Mouse (Mus musculus) midbrain, postnatal 0 days (tissue): ENCODE results near the gene Slc24a4. TPM values are rescaled to one million over a fixed set of nuclear protein-coding genes. Genes with fewer than 3 reads are reported as not detected.

ENCODE experiments used
- ATAC-seq: fragments of 200-750 bp; cut with Nextera tagmentation; 2 replicates; pipeline ENCODE4 v1.8.0; 2017; ENCODE audit warnings: moderate number of reproducible peaks, mild to moderate bottlenecking, moderate TSS enrichment, moderate library complexity; ENCODE audit not compliant: low FRiP score
- DNase-seq: peaks from one replicate; pipeline ENCODE4 v3.0.0-alpha.2; 2015; ENCODE audit warnings: low spot score
- H3K27ac ChIP-seq: fragments of 300-500 bp; sonication (generic); 2 replicates; pipeline ENCODE4 v1.5.1; 2014; ENCODE audit warnings: low read depth, mild to moderate bottlenecking, low read length, mixed read lengths
- H3K27me3 ChIP-seq: fragments of 300-500 bp; sonication (generic); 2 replicates; pipeline ENCODE4 v1.6.1; 2014; ENCODE audit warnings: low read length, control low read depth, mixed read lengths; ENCODE audit not compliant: insufficient read depth
- H3K36me3 ChIP-seq: fragments of 300-500 bp; sonication (generic); 2 replicates; pipeline ENCODE4 v1.6.1; 2014; ENCODE audit warnings: low read length, control low read depth, mixed read lengths; ENCODE audit not compliant: insufficient read depth
- H3K4me1 ChIP-seq: fragments of 300-500 bp; sonication (generic); 2 replicates; pipeline ENCODE4 v1.6.1; 2014; ENCODE audit warnings: mild to moderate bottlenecking, control low read depth, antibody characterized with exemption, low read length, mixed read lengths; ENCODE audit not compliant: insufficient read depth
- H3K4me2 ChIP-seq: fragments of 300-500 bp; sonication (generic); 2 replicates; pipeline ENCODE4 v1.6.1; 2014; ENCODE audit warnings: low read depth, mild to moderate bottlenecking, low read length, mixed read lengths; ENCODE audit not compliant: poor library complexity, severe bottlenecking
- H3K4me3 ChIP-seq: fragments of 300-500 bp; sonication (generic); 2 replicates; pipeline ENCODE4 v1.5.1; 2014; ENCODE audit warnings: low read depth, mild to moderate bottlenecking, low read length, moderate library complexity
- H3K9ac ChIP-seq: fragments of 300-500 bp; sonication (generic); replicated peaks from 2 replicates; pipeline ENCODE4 v1.6.1; 2014; ENCODE audit warnings: mild to moderate bottlenecking, low read length, moderate library complexity, mixed read lengths; ENCODE audit not compliant: poor library complexity, severe bottlenecking
- H3K9me3 ChIP-seq: fragments of 300-500 bp; sonication (generic); 2 replicates; pipeline ENCODE4 v1.6.1; 2016; ENCODE audit warnings: low read length, control low read depth
- CTCF ChIP-seq: IDR thresholded peaks from 2 replicates; pipeline ENCODE4 v1.5.1; 2016; ENCODE audit warnings: antibody characterized with exemption, mild to moderate bottlenecking
- WGBS: fragments of 180-500 bp; shearing (Covaris S2); extraction: QIAGEN DNeasy Blood & Tissue Kit; methylation state at CpG from one replicate; pipeline ENCODE4 v1.1.7; 2014; 5-methylcytosine and 5-hydroxymethylcytosine counted together
- polyA plus RNA-seq: library from polyadenylated mRNA; unstranded; fragments of >200 nt; fragmentation: Nextera tagmentation; extraction: Ambion mirVana; gene quantifications from 2 replicates; pipeline ENCODE4 v1.2.1, GENCODE M21; 2015
- total RNA-seq: library from RNA; depleted of rRNA; stranded (reverse); fragments of >200 nt; gene quantifications from 2 replicates; pipeline ENCODE4 v1.2.3, GENCODE M21; 2014

The Slc24a4 gene
- total and polyA plus RNA-seq, 2 experiments from 2014 or later = 2.4 to 5.3 TPM

DNA sequence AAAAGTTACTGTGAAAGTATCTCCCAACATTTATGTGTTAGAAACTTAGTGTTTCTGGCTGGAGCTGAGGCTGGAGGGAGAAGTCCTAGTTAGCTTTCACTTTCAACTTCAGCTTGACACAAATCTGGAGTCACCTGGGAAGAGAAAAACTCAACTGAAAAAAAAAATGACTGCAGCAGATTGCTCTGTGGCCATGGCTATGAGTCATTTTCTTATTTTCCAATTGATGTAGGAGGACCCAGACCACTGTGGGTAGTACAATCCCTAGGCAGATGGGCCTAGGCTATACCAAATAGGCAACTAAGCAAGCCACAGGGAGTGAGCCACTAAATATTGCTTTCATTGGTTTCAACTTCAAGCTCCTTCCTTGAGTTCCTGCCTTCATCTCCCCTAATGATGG, 19.7 kb upstream of the Slc24a4 start:
- Histone ChIP-seq H3K9me3 (no peaks in the 10 kb centered on the region), H3K27ac (no peak overlapping the region), H3K4me3 (no peak overlapping the region), H3K4me2 (no peak overlapping the region), H3K9ac (no peak overlapping the region), H3K27me3 (no peaks in the 10 kb centered on the region), H3K36me3 (no peaks in the 10 kb centered on the region), H3K4me1 (peaks cover 4% of the 10 kb centered on the region; the same call in 1 of the 2 replicates)
- no peak for DNase-seq
- ATAC-seq = no peak
- TF ChIP-seq CTCF = no peak

DNA sequence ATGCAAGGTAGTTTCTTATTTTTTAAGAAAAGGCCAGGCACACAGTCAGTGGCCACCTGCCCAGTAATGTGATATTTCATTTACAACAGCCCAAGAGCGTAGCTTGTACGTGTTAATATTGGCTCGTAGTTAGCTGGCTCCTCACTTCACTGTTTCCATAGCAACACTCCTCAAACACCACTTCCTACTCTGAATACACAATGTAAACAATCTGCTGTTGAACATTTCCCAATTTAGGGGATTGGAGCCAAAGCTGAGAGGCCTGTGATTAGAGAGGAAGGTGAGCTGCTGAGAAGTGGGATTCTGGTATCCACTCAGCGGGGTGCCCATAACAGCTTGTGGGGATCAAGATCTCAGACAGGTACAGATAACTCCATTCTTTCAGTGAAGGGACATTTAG, 16.0 kb upstream of the Slc24a4 start:
- Histone ChIP-seq H3K9ac (no peak overlapping the region), H3K4me2 (no peak overlapping the region), H3K4me3 (no peak overlapping the region), H3K9me3 (no peaks in the 10 kb centered on the region), H3K4me1 (peaks cover 4% of the 10 kb centered on the region; the same call in 1 of the 2 replicates), H3K27ac (0 out of 2 replicates have a peak overlapping the region, but pooled peaks have one; percentile 3), H3K27me3 (no peaks in the 10 kb centered on the region), H3K36me3 (no peaks in the 10 kb centered on the region)
- WGBS = 31% methylated on average over 4 of the region's 4 CpGs
- ATAC-seq (peak; percentile 80), DNase-seq (peak; percentile 51)
- TF ChIP-seq CTCF = no peak

DNA sequence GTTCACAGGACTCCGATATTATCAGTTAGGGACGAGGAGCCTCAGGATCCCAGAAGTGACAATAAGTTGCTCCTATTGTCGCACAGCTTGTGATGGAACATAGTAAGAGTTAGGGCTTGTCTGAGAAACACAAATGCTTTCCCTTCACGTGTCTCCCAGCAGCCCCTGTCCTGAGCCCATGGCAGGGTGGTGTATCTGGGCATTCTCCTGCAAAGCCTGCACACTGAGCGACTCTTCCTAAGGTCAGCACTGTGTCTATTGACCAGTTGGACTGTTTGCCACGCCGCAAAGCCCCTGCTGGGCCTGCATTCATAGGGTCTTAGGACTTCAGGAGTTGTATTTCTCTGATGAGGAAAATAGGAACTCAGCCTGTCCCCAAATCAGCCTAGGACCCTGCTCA, 15.6 kb upstream of the Slc24a4 start:
- 54% methylated on average over 7 of the region's 7 CpGs for WGBS
- Histone ChIP-seq H3K27me3 (no peaks in the 10 kb centered on the region), H3K4me2 (no peak overlapping the region), H3K4me3 (no peak overlapping the region), H3K9me3 (no peaks in the 10 kb centered on the region), H3K4me1 (peaks cover 4% of the 10 kb centered on the region; the same call in 1 of the 2 replicates), H3K9ac (no peak overlapping the region), H3K36me3 (no peaks in the 10 kb centered on the region), H3K27ac (no peak overlapping the region)
- ATAC-seq = 0 out of 2 replicates have a peak, but pooled peaks have one; percentile 47
- no peak for TF ChIP-seq CTCF
- no peak for DNase-seq

DNA sequence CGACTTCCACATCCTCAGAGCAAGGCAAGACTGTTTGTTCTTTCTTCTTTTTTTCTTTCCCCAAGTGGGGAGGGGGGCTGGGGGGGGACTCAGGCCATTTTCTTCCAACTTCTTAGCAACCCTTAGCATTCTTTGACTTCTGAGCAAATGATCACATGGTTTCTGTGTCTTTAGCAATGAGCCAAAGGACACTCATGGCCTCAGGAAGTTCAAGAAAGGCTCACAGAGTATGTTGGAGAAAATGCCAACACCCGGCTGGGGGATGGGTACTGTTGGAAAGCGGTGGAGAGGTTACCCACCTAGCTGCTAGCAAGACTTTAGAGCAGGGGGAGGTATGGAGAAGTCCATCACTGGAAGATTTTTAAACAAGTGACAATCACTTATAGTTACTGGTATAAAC, 15.1 kb upstream of the Slc24a4 start:
- H3K27ac ChIP-seq = no peak overlapping the region
- no peak overlapping the region for H3K4me2 ChIP-seq
- DNase-seq (no peak), ATAC-seq (no peak)
- H3K4me1 ChIP-seq = peaks cover 4% of the 10 kb centered on the region; the same call in 1 of the 2 replicates
- H3K9me3 ChIP-seq = no peaks in the 10 kb centered on the region
- H3K4me3 ChIP-seq = no peak overlapping the region
- H3K36me3 ChIP-seq = no peaks in the 10 kb centered on the region
- no peaks in the 10 kb centered on the region for H3K27me3 ChIP-seq
- H3K9ac ChIP-seq = no peak overlapping the region
- no peak for TF ChIP-seq CTCF
- WGBS = 68% methylated on average over 3 of the region's 3 CpGs

- H3K27me3 ChIP-seq = no peaks in the 10 kb centered on the region
- DNase-seq (no peak), ATAC-seq (no peak)
- no peak overlapping the region for H3K27ac ChIP-seq
- no peak overlapping the region for H3K4me2 ChIP-seq
- no peak for TF ChIP-seq CTCF
- H3K4me3 ChIP-seq = no peak overlapping the region
- peaks cover 4% of the 10 kb centered on the region; the same call in 1 of the 2 replicates for H3K4me1 ChIP-seq
- H3K36me3 ChIP-seq = no peaks in the 10 kb centered on the region
- no peak overlapping the region for H3K9ac ChIP-seq
- WGBS = 69% methylated on average over 3 of the region's 3 CpGs
- H3K9me3 ChIP-seq = no peaks in the 10 kb centered on the region
These were observed 12.0 kb upstream of the Slc24a4 start for GRCm38 (mm10) chr12:102116580-102116979.

DNA sequence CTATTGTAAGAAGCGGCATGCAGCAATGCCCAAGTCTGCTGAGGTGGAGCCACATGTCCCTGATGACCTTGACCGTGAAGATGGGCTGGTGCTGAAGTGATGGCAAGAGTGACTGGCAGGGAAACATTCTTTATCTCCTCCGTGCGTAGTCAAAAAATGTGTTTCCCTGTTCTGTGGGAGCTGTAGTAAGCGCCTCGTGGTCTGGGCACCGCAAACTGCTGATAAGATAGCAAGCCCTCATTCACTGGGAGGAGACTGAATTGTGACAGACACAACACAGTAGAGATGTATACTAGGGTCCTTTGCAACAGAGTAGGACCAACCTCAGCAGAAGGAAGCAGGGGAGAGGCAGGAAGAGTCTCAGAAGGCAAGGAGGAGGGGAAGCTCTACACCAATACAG, 10.5 kb upstream of the Slc24a4 start:
- H3K4me3 ChIP-seq = no peak overlapping the region
- H3K9me3 ChIP-seq = no peaks in the 10 kb centered on the region
- H3K4me2 ChIP-seq = no peak overlapping the region
- no peak overlapping the region for H3K27ac ChIP-seq
- WGBS = 96% methylated on average over 7 of the region's 7 CpGs
- H3K27me3 ChIP-seq = no peaks in the 10 kb centered on the region
- no peak for TF ChIP-seq CTCF
- DNase-seq = no peak
- no peak overlapping the region for H3K9ac ChIP-seq
- no peak for ATAC-seq
- no peaks in the 10 kb centered on the region for H3K4me1 ChIP-seq
- H3K36me3 ChIP-seq = no peaks in the 10 kb centered on the region
